Mouse (Mus musculus): ENCODE data around the gene Dnah9.

Dnah9 gene

GRCm38 (mm10) chr11:66167801-66168651, at the start of gene Dnah9:
Gene Dnah9, minus strand, starts transcription at chr11:66168551.
- DNase-seq (ENCODE audit: low read depth, low spot score) = peak; percentile 86

- no peak for DNase-seq (ENCODE audit: low read depth, low spot score)
These were observed 20.4 kb upstream of the Dnah9 start for GRCm38 (mm10) chr11:66188627-66189287.

GRCm38 (mm10) chr11:66188146-66188545, 19.8 kb upstream of the Dnah9 start:
- DNase-seq (ENCODE audit: low read depth, low spot score) = no peak

- DNase-seq (ENCODE audit: low read depth, low spot score) = no peak
These were observed 9.4 kb upstream of the Dnah9 start for GRCm38 (mm10) chr11:66177781-66178180.

GRCm38 (mm10) chr11:66164022-66164421, 4.3 kb downstream of the Dnah9 start:
- peak; percentile 48 for DNase-seq (ENCODE audit: low read depth, low spot score)

- DNase-seq (ENCODE audit: low read depth, low spot score) = no peak
These were observed 27.6 kb downstream of the Dnah9 start for GRCm38 (mm10) chr11:66140631-66141252.

- DNase-seq (ENCODE audit: low read depth, low spot score) = no peak
These were observed 33.5 kb downstream of the Dnah9 start for GRCm38 (mm10) chr11:66134826-66135225.

GRCm38 (mm10) chr11:66126150-66126549, 42.2 kb downstream of the Dnah9 start:
- DNase-seq (ENCODE audit: low read depth, low spot score) = no peak

- no peak for DNase-seq (ENCODE audit: low read depth, low spot score)
These were observed 43.9 kb downstream of the Dnah9 start for GRCm38 (mm10) chr11:66124496-66124895.

GRCm38 (mm10) chr11:66122017-66122416, 46.3 kb downstream of the Dnah9 start:
- DNase-seq (ENCODE audit: low read depth, low spot score) = peak; percentile 23

- no peak for DNase-seq (ENCODE audit: low read depth, low spot score)
These were observed 84.6 kb downstream of the Dnah9 start for GRCm38 (mm10) chr11:66083663-66084254.

- DNase-seq (ENCODE audit: low read depth, low spot score) = peak; percentile 39
These were observed 95.4 kb downstream of the Dnah9 start for GRCm38 (mm10) chr11:66072921-66073320.

- DNase-seq (ENCODE audit: low read depth, low spot score) = no peak
These were observed 109.4 kb downstream of the Dnah9 start for GRCm38 (mm10) chr11:66058956-66059355.

GRCm38 (mm10) chr11:66051294-66051693, 117.1 kb downstream of the Dnah9 start:
- no peak for DNase-seq (ENCODE audit: low read depth, low spot score)

GRCm38 (mm10) chr11:66049146-66049545, 119.2 kb downstream of the Dnah9 start:
- no peak for DNase-seq (ENCODE audit: low read depth, low spot score)

GRCm38 (mm10) chr11:66046594-66047193, 121.7 kb downstream of the Dnah9 start:
- peak; percentile 13 for DNase-seq (ENCODE audit: low read depth, low spot score)

GRCm38 (mm10) chr11:66043635-66044034, 124.7 kb downstream of the Dnah9 start:
- DNase-seq (ENCODE audit: low read depth, low spot score) = no peak

GRCm38 (mm10) chr11:66042531-66042930, 125.8 kb downstream of the Dnah9 start:
- DNase-seq (ENCODE audit: low read depth, low spot score) = no peak

GRCm38 (mm10) chr11:66025728-66026127, 142.6 kb downstream of the Dnah9 start:
- no peak for DNase-seq (ENCODE audit: low read depth, low spot score)

- DNase-seq (ENCODE audit: low read depth, low spot score) = no peak
These were observed 192.5 kb downstream of the Dnah9 start for GRCm38 (mm10) chr11:65975871-65976270.

- DNase-seq (ENCODE audit: low read depth, low spot score) = peak; percentile 67
These were observed 237.6 kb downstream of the Dnah9 start for GRCm38 (mm10) chr11:65930796-65931195.

GRCm38 (mm10) chr11:65930359-65930758, 238.0 kb downstream of the Dnah9 start:
- peak; percentile 40 for DNase-seq (ENCODE audit: low read depth, low spot score)

All from telencephalon, adult 2 months (tissue).